Mouse (Mus musculus): ENCODE measurements around the gene Grid1. TPM values are rescaled to one million over a fixed set of nuclear protein-coding genes. Genes with fewer than 3 reads are reported as not detected.

Grid1 gene
- total RNA-seq, 2 experiments from 2014 or later = 55.1 to 57.2 TPM

DNA sequence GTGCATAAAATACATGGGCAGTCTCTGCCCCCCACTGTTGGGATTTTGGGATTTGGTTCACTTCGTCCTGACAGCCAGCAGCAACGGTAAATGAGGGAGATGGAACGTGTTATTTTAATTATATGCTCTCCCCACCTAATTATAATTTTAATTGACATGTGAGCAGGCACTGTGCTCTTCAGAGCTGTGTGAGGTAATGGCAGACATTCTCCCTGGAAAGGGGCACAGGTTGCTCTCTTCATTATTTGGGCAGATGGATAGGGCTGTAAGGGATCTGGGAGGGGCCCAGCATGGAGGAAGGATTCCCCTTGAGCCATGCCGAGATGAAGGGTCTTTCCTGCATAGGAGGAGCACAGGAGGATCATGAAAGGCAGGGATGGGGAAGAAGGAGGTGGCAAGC is 26.9 kb downstream of the Grid1 start:
- DNase-seq (ENCODE audit: low spot score in 2 of 2) = no peak
- no peak for TF ChIP-seq CTCF (conservative IDR thresholded peaks at IDR 0.05)
- no peak overlapping the region for H3K4me3 ChIP-seq
- H3K27ac ChIP-seq = peak overlapping the region; percentile 62; the same call in 1 of the 2 replicates

DNA sequence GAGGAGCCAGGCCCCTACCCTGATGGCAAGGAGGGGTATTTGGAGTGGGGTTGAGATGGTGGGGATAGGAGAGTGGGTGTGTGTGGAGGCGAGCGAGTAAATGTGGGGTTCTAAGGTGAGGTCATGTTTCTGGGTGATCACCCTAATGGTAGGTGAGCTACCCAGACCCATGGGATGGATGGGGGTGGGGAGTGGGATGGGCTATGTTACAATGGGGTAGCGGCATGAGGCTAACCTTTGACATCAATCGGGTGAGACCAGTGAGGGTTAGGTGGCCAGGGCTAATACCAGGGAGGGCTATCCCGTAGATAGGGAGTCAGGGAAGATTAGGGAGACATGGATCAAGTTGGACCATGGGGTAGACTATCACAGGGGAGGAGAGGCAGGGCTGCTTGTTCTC is 27.7 kb downstream of the Grid1 start:
- DNase-seq (ENCODE audit: low spot score in 2 of 2) = no peak
- Histone ChIP-seq H3K27ac (no peak overlapping the region), H3K4me3 (no peak overlapping the region)
- TF ChIP-seq CTCF (conservative IDR thresholded peaks at IDR 0.05) = no peak

DNA sequence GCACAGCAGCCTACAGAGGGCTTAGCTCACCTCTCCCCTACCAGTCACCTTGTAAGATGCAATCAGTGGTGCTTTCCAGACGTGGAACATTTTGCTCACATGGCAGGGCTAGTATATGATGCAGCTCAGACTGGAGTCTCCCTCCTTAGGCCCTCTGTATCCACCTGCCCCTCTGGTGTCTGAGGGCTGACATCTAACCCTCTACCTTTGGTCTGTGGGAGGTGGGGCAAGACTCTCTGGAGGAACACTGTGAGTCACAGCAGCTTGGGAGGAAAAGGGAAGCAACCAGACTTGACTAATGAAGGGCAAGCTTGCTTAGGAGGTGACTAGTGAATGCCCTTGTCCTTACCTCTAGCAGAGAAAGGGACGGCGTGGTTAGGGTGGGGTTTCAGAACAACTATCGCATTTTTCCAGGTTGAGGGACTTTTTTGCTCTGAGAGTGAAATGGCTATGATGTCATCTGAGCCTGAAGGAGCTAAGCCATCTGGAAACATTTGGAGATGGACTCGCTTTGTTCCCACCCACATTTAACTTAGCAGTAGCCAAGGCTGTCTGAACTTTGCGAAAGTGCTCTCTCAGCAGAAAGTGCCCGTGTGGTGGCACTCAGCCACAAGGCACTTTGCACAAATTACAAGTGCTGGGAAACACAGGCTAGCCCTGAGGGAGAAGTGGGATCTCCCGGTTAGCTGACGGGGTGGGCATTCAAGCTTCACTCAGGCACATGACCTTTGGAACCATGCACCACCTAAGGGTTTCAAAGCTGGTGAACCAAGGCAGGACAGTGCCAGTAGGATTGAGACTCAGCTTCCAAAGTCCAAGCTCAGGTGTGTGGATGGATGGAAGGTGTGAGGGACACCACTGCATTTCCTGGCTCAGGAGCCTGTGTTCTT is 41.2 kb downstream of the Grid1 start:
- no peak for TF ChIP-seq CTCF (conservative IDR thresholded peaks at IDR 0.05)

GRCm38 (mm10) chr14:34867266-34867665 is 47.4 kb downstream of the Grid1 start:
- no peak for TF ChIP-seq CTCF (conservative IDR thresholded peaks at IDR 0.05)
- no peak overlapping the region for H3K27ac ChIP-seq
- DNase-seq (ENCODE audit: low spot score in 2 of 2) = no peak
- H3K4me3 ChIP-seq = no peak overlapping the region

More for the DNA sequence above, 41.2 kb downstream of the Grid1 start:
- Histone ChIP-seq H3K4me3 (no peak overlapping the region), H3K27ac (no peak overlapping the region)
- DNase-seq (ENCODE audit: low spot score in 2 of 2) = no peak

DNA sequence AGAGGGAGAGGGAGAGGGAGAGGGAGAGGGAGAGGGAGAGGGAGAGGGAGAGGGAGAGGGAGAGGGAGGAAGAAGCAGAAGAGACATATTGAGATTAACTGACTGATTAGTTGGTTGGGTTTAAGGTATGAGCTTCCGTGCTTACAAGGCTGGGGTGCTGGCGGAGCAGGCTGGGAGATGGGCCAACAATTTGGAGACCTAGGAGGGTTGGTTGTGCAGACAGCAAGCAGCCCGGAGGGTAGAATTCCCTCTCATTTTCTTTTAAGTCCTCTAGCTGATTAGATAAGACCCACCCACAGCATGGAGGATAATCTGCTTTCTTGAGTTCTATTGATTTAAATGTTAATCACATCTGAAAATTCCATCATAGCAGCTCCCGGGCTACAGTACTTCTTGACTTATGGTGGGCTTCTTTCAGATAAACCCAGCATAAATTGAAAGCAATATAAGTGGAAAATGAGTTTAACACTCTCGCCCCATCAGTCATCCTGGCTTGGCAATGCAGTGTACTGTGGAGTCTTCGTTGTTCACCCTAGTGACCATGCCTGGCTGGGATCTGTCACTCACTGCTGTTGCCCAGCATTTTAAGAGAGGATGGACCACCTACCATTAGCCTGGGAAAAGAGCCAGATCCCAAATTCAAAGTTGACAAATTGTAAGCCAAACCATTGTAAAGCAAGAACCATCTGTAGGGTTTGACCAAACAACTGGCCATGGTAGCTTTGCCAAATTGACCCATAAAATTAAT is 48.8 kb downstream of the Grid1 start:
- Histone ChIP-seq H3K4me3 (no peak overlapping the region), H3K27ac (no peak overlapping the region)
- TF ChIP-seq CTCF (conservative IDR thresholded peaks at IDR 0.05) = no peak
- no peak for DNase-seq (ENCODE audit: low spot score in 2 of 2)

DNA sequence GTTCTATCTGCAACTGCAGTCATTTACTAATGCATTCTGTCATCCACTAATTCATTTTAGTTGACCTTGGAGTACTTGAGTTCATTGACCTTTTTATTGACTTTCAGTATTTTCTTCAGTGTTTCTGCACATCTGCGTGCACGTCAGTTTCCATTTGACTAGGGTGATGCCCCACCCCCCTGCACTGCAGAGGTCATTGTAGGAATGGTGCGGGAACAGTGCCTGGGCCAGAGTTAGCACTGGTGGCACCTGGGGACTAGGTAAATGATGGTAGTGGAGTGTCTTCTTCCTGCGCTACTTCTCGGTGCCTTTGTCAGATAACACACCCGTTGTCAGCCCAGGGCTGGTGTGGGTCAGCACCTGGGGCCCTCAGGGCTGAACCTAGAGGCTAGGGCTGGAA is 60.1 kb downstream of the Grid1 start:
- Histone ChIP-seq H3K4me3 (no peak overlapping the region), H3K27ac (no peak overlapping the region)
- no peak for TF ChIP-seq CTCF (conservative IDR thresholded peaks at IDR 0.05)
- DNase-seq (ENCODE audit: low spot score in 2 of 2) = no peak

- peak in 1 of 2 experiments; percentile 44 for DNase-seq (ENCODE audit: low spot score in 2 of 2)
- Histone ChIP-seq H3K27ac (peak overlapping the region; percentile 36; the same call in 1 of the 2 replicates), H3K4me3 (no peak overlapping the region)
- TF ChIP-seq CTCF (conservative IDR thresholded peaks at IDR 0.05) = no peak
Measured at GRCm38 (mm10) chr14:34880431-34881421, 60.8 kb downstream of the Grid1 start.

- Histone ChIP-seq H3K27ac (no peak overlapping the region), H3K4me3 (no peak overlapping the region)
- DNase-seq (ENCODE audit: low spot score in 2 of 2) = no peak
- no peak for TF ChIP-seq CTCF (conservative IDR thresholded peaks at IDR 0.05)
Measured at GRCm38 (mm10) chr14:34884194-34884593, 64.3 kb downstream of the Grid1 start.

- DNase-seq (ENCODE audit: low spot score in 2 of 2) = peak in 1 of 2 experiments; percentile 29
Measured at GRCm38 (mm10) chr14:34884611-34885010, 64.7 kb downstream of the Grid1 start.

GRCm38 (mm10) chr14:34891769-34892532 is 72.0 kb downstream of the Grid1 start:
- peak overlapping the region; percentile 70 for H3K27ac ChIP-seq
- H3K4me3 ChIP-seq = no peak overlapping the region
- peak; percentile 39 for TF ChIP-seq CTCF (conservative IDR thresholded peaks at IDR 0.05)
- DNase-seq (ENCODE audit: low spot score in 2 of 2) = peak; percentile 46 to 50

More at GRCm38 (mm10) chr14:34884611-34885010, 64.7 kb downstream of the Grid1 start:
- Histone ChIP-seq H3K4me3 (no peak overlapping the region), H3K27ac (no peak overlapping the region)
- TF ChIP-seq CTCF (conservative IDR thresholded peaks at IDR 0.05) = no peak

DNA sequence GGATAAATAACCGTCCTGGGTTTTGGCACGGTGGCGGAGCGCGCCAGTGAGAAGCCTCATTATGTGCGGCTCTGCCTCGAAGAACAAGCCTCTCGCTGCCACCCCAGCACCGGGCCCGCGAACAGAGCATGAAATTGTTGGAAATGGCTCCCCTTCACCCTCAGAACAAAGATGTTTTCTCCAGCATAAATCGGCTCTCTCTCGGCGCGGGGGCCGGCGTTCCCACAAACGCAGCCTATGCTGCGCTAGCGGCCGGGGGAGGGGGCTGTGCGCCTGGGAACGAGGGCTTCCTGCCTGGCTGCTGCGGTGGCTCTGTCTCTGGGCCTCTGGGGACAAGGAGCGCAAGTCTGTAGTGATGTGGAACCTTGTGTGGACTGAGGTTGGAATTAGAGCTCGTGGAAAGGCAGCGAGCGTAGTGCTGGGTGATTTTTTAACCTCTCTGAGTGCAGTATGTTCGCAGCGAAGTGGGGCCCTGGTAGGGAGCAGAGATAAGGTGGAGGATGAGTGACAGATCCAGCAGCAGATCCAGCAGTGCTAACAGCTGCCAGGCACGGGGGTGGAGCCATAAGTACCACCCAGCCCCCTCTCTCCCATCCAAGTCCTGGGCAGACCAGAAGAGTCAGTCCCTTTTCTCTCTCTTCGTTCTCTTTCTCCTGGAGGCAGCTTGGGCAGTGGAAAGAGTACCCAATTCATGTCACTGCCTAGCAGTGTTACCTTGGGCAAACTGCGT is 76.5 kb downstream of the Grid1 start:
- TF ChIP-seq CTCF (conservative IDR thresholded peaks at IDR 0.05) = peak; percentile 57
- Histone ChIP-seq H3K4me3 (peak overlapping the region; percentile 36), H3K27ac (peak overlapping the region; percentile 94)
- peak; percentile 67 to 80 for DNase-seq (ENCODE audit: low spot score in 2 of 2)
